Mouse (Mus musculus): ENCODE data around the gene AC140267.1. TPM values are rescaled to one million over a fixed set of nuclear protein-coding genes. Genes with fewer than 3 reads are reported as not detected.
A peak's percentile ranks its signal among the peaks of the same experiment; 100 is the strongest.

AC140267.1 gene
- polyA plus RNA-seq, 1 experiment from 2014 or later = 3.3 TPM

GRCm38 (mm10) chr15:80225208-80225607, 10.4 kb upstream of the AC140267.1 start:
- H3K27ac ChIP-seq (ENCODE audit: low read length) = no peak overlapping the region
- 28% methylated on average over 9 of the region's 9 CpGs for WGBS
- ATAC-seq (ENCODE audit: low FRiP score, low TSS enrichment) = peak; percentile 49; the same call in 1 of the 2 replicates
- no peak overlapping the region for H3K4me3 ChIP-seq (ENCODE audit: low read length)
- H3K27me3 ChIP-seq (ENCODE audit: insufficient read depth, low read length) = no peaks in the 10 kb centered on the region
- H3K9me3 ChIP-seq (ENCODE audit: low read length) = no peaks in the 10 kb centered on the region
- no peak overlapping the region; the same call in 1 of the 2 replicates for H3K9ac ChIP-seq (replicated peaks; ENCODE audit: low read length)
- no peaks in the 10 kb centered on the region for H3K36me3 ChIP-seq (ENCODE audit: insufficient read depth, low read length)
- no peaks in the 10 kb centered on the region for H3K4me1 ChIP-seq (ENCODE audit: insufficient read depth, low read length)
- H3K4me2 ChIP-seq (replicated peaks; ENCODE audit: low read depth, low read length) = no peak overlapping the region

DNA sequence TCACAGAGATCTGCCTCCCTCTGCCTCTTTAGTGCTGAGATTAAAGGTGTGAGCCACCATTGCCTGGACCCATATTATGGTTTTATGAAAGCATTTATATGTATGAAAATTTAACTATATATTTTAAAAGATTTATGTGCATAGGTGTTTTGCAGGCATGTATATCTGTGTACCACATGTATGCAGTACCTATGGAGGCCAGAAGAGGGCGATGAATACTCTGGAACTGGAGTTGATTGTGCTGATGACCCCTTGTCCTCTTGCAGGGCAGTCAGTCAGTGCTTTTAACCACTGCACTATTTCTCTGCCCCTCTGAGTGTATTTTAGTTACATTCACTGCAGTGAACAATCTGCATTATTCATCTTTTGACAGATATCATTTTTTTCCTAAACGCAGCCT, 9.8 kb upstream of the AC140267.1 start:
- H3K36me3 ChIP-seq (ENCODE audit: insufficient read depth, low read length) = no peaks in the 10 kb centered on the region
- WGBS = 49% methylated on average over 2 of the region's 2 CpGs
- ATAC-seq (ENCODE audit: low FRiP score, low TSS enrichment) = no peak

GRCm38 (mm10) chr15:80228071-80228800, 7.4 kb upstream of the AC140267.1 start:
- no peaks in the 10 kb centered on the region for H3K27me3 ChIP-seq (ENCODE audit: insufficient read depth, low read length)
- no peaks in the 10 kb centered on the region for H3K36me3 ChIP-seq (ENCODE audit: insufficient read depth, low read length)
- no peak overlapping the region for H3K4me3 ChIP-seq (ENCODE audit: low read length)
- no peaks in the 10 kb centered on the region for H3K9me3 ChIP-seq (ENCODE audit: low read length)
- no peak for ATAC-seq (ENCODE audit: low FRiP score, low TSS enrichment)
- peaks cover 3% of the 10 kb centered on the region; the same call in 1 of the 2 replicates for H3K4me1 ChIP-seq (ENCODE audit: insufficient read depth, low read length)
- no peak overlapping the region for H3K27ac ChIP-seq (ENCODE audit: low read length)
- H3K9ac ChIP-seq (replicated peaks; ENCODE audit: low read length) = no peak overlapping the region
- H3K4me2 ChIP-seq (replicated peaks; ENCODE audit: low read depth, low read length) = no peak overlapping the region
- WGBS = 76% methylated on average over 17 of the region's 17 CpGs

More for the DNA sequence above, 9.8 kb upstream of the AC140267.1 start:
- no peak overlapping the region for H3K27ac ChIP-seq (ENCODE audit: low read length)
- H3K27me3 ChIP-seq (ENCODE audit: insufficient read depth, low read length) = no peaks in the 10 kb centered on the region
- no peak overlapping the region for H3K4me2 ChIP-seq (replicated peaks; ENCODE audit: low read depth, low read length)
- no peak overlapping the region for H3K9ac ChIP-seq (replicated peaks; ENCODE audit: low read length)
- no peak overlapping the region for H3K4me3 ChIP-seq (ENCODE audit: low read length)
- H3K4me1 ChIP-seq (ENCODE audit: insufficient read depth, low read length) = no peaks in the 10 kb centered on the region
- H3K9me3 ChIP-seq (ENCODE audit: low read length) = no peaks in the 10 kb centered on the region

GRCm38 (mm10) chr15:80232331-80232730, 3.3 kb upstream of the AC140267.1 start:
- H3K9me3 ChIP-seq (ENCODE audit: low read length) = no peaks in the 10 kb centered on the region
- H3K27me3 ChIP-seq (ENCODE audit: insufficient read depth, low read length) = no peaks in the 10 kb centered on the region
- no peak overlapping the region for H3K27ac ChIP-seq (ENCODE audit: low read length)
- no peak overlapping the region for H3K4me3 ChIP-seq (ENCODE audit: low read length)
- peaks cover 15% of the 10 kb centered on the region for H3K36me3 ChIP-seq (ENCODE audit: insufficient read depth, low read length)
- WGBS = 73% methylated on average over 2 of the region's 2 CpGs
- no peak overlapping the region for H3K9ac ChIP-seq (replicated peaks; ENCODE audit: low read length)
- no peak overlapping the region for H3K4me2 ChIP-seq (replicated peaks; ENCODE audit: low read depth, low read length)
- peaks cover 14% of the 10 kb centered on the region for H3K4me1 ChIP-seq (ENCODE audit: insufficient read depth, low read length)
- ATAC-seq (ENCODE audit: low FRiP score, low TSS enrichment) = no peak

DNA sequence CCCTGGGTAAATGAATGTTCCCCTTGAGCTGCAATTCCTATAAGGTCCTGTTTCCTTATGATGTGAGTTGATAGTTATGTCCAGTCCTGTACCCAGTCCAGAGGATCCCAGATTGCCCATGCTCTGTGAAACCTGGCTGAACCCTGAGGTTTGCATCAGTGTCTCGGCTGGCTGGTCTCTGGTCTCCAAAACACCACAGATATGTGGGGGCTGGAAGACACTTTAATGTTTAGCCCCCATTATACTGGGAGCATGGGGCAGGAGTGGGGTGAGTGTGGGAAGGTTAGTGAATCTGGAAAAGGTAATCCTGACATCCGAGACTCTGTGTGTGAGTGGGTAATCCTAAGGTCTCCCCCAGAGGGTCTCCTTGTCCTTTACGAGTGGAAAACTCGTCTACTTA, 2.6 kb upstream of the AC140267.1 start:
- peak overlapping the region; percentile 52 for H3K4me2 ChIP-seq (replicated peaks; ENCODE audit: low read depth, low read length)
- no peak overlapping the region for H3K4me3 ChIP-seq (ENCODE audit: low read length)
- peak overlapping the region; percentile 86 for H3K27ac ChIP-seq (ENCODE audit: low read length)
- H3K9me3 ChIP-seq (ENCODE audit: low read length) = no peaks in the 10 kb centered on the region
- no peak for ATAC-seq (ENCODE audit: low FRiP score, low TSS enrichment)
- H3K27me3 ChIP-seq (ENCODE audit: insufficient read depth, low read length) = no peaks in the 10 kb centered on the region
- H3K36me3 ChIP-seq (ENCODE audit: insufficient read depth, low read length) = peaks cover 21% of the 10 kb centered on the region
- WGBS = 41% methylated on average over 4 of the region's 4 CpGs
- peaks cover 14% of the 10 kb centered on the region for H3K4me1 ChIP-seq (ENCODE audit: insufficient read depth, low read length)
- H3K9ac ChIP-seq (replicated peaks; ENCODE audit: low read length) = peak overlapping the region; percentile 83

- no peaks in the 10 kb centered on the region for H3K9me3 ChIP-seq (ENCODE audit: low read length)
- H3K9ac ChIP-seq (replicated peaks; ENCODE audit: low read length) = peak within 1 kb of the TSS; percentile 83
- peaks cover 30% of the 10 kb centered on the region for H3K36me3 ChIP-seq (ENCODE audit: insufficient read depth, low read length)
- H3K27me3 ChIP-seq (ENCODE audit: insufficient read depth, low read length) = no peaks in the 10 kb centered on the region
- peaks cover 14% of the 10 kb centered on the region for H3K4me1 ChIP-seq (ENCODE audit: insufficient read depth, low read length)
- peak; percentile 98 for ATAC-seq (ENCODE audit: low FRiP score, low TSS enrichment)
- peak within 1 kb of the TSS; percentile 86 for H3K27ac ChIP-seq (ENCODE audit: low read length)
- H3K4me3 ChIP-seq (ENCODE audit: low read length) = peak within 1 kb of the TSS; percentile 95
- peak within 1 kb of the TSS; percentile 67 for H3K4me2 ChIP-seq (replicated peaks; ENCODE audit: low read depth, low read length)
- WGBS = under 1% methylated on average over 67 of the region's 67 CpGs
Measured at GRCm38 (mm10) chr15:80233733-80234509, 1.7 kb upstream of the AC140267.1 start, which contains the start of gene Mief1. Mief1 (plus strand) TSS chr15:80234018.

DNA sequence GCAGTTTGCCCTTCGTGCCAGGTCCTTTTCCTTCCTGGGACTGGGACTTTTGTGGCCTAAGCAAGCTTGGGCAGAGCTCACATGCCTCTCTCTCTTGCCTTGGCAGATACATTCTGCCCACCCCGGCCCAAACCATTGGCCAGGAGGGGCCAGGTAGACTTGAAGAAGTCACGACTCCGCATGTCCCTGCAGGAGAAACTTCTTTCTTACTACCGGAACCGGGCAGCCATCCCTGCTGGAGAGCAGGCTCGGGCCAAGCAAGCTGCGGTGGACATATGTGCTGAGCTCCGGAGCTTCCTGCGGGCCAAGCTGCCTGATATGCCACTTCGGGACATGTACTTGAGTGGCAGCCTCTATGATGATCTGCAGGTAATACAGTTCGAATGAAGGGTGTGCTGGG, 12.5 kb downstream of the AC140267.1 start:
- ATAC-seq (ENCODE audit: low FRiP score, low TSS enrichment) = no peak
- whole genome bisulfite sequencing = 94% methylated on average over 12 of the region's 12 CpGs

DNA sequence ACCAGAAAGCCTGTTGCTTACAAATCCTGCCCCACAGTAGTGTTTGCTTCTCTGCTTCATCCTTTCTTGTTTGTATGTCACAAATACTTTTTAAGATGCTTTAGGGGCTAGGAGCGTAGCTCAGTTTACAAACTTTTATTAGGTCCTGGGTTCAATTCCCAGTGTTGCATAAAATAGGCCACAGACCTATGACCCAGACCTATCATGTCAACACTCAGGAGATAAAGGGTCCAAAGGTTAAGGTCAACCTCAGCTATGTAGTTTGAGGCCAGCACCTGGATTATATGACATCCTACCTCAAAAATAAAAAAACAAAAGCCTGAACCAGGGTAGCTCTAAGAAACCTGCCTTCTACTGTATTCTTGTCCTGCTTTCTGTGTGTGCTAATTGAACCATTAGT, 13.0 kb downstream of the AC140267.1 start:
- peaks cover 10% of the 10 kb centered on the region for H3K4me1 ChIP-seq (ENCODE audit: insufficient read depth, low read length)
- H3K9me3 ChIP-seq (ENCODE audit: low read length) = no peaks in the 10 kb centered on the region
- 97% methylated on average over 1 of the region's 1 CpGs for WGBS
- H3K4me2 ChIP-seq (replicated peaks; ENCODE audit: low read depth, low read length) = no peak overlapping the region
- H3K4me3 ChIP-seq (ENCODE audit: low read length) = no peak overlapping the region
- H3K27ac ChIP-seq (ENCODE audit: low read length) = no peak overlapping the region
- H3K36me3 ChIP-seq (ENCODE audit: insufficient read depth, low read length) = peaks cover 70% of the 10 kb centered on the region
- no peaks in the 10 kb centered on the region for H3K27me3 ChIP-seq (ENCODE audit: insufficient read depth, low read length)
- ATAC-seq (ENCODE audit: low FRiP score, low TSS enrichment) = no peak
- H3K9ac ChIP-seq (replicated peaks; ENCODE audit: low read length) = no peak overlapping the region

More for the DNA sequence above, 12.5 kb downstream of the AC140267.1 start:
- Histone ChIP-seq H3K9ac (replicated peaks; ENCODE audit: low read length) (no peak overlapping the region), H3K9me3 (ENCODE audit: low read length) (no peaks in the 10 kb centered on the region), H3K36me3 (ENCODE audit: insufficient read depth, low read length) (peaks cover 74% of the 10 kb centered on the region), H3K4me3 (ENCODE audit: low read length) (no peak overlapping the region), H3K4me2 (replicated peaks; ENCODE audit: low read depth, low read length) (no peak overlapping the region), H3K27ac (ENCODE audit: low read length) (no peak overlapping the region), H3K4me1 (ENCODE audit: insufficient read depth, low read length) (peaks cover 5% of the 10 kb centered on the region), H3K27me3 (ENCODE audit: insufficient read depth, low read length) (no peaks in the 10 kb centered on the region)

DNA sequence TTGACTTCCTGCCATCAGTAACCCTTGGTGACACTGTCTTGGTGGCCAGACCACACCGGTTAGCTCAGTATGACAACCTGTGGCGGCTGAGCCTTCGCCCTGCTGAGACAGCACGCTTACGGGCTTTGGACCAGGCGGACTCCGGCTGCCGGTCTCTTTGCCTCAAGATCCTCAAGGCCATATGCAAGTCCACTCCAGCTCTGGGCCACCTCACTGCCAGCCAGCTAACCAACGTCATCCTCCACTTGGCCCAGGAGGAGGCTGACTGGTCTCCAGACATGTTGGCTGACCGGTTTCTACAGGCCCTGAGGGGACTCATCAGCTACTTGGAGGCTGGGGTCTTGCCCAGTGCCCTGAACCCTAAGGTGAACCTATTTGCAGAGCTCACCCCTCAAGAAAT, 14.0 kb downstream of the AC140267.1 start:
- Histone ChIP-seq H3K27me3 (ENCODE audit: insufficient read depth, low read length) (no peaks in the 10 kb centered on the region), H3K4me3 (ENCODE audit: low read length) (no peak overlapping the region), H3K4me2 (replicated peaks; ENCODE audit: low read depth, low read length) (no peak overlapping the region), H3K27ac (ENCODE audit: low read length) (no peak overlapping the region), H3K9ac (replicated peaks; ENCODE audit: low read length) (no peak overlapping the region), H3K4me1 (ENCODE audit: insufficient read depth, low read length) (peaks cover 18% of the 10 kb centered on the region), H3K36me3 (ENCODE audit: insufficient read depth, low read length) (peaks cover 65% of the 10 kb centered on the region), H3K9me3 (ENCODE audit: low read length) (no peaks in the 10 kb centered on the region)
- WGBS = 93% methylated on average over 10 of the region's 10 CpGs
- no peak for ATAC-seq (ENCODE audit: low FRiP score, low TSS enrichment)

DNA sequence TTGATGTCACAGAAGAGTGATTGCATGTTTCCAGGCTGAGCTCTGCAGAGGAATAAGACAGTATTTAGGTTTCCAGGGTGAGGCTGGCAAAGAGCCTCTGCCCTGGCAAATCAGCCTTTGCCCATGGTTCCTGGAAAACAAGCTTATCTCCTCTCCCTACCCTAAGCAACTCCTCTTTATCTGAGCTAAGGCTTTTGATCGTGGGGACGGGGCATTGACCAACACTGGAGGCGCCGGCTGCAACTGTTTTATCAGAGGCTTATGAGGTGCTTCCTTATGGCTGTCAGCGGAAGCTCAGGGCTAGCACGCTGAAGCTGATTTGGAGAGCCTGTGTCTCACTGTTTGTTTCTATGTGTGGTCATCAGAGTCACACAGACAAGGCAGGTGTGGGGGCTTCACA, 15.0 kb downstream of the AC140267.1 start:
- Histone ChIP-seq H3K4me1 (ENCODE audit: insufficient read depth, low read length) (peaks cover 18% of the 10 kb centered on the region), H3K9ac (replicated peaks; ENCODE audit: low read length) (no peak overlapping the region), H3K27ac (ENCODE audit: low read length) (no peak overlapping the region), H3K36me3 (ENCODE audit: insufficient read depth, low read length) (peaks cover 59% of the 10 kb centered on the region), H3K4me3 (ENCODE audit: low read length) (no peak overlapping the region), H3K27me3 (ENCODE audit: insufficient read depth, low read length) (no peaks in the 10 kb centered on the region), H3K9me3 (ENCODE audit: low read length) (no peaks in the 10 kb centered on the region), H3K4me2 (replicated peaks; ENCODE audit: low read depth, low read length) (no peak overlapping the region)
- 93% methylated on average over 6 of the region's 6 CpGs for WGBS
- no peak for ATAC-seq (ENCODE audit: low FRiP score, low TSS enrichment)
